Mouse (Mus musculus): ENCODE measurements around the gene Adam12.
A peak's percentile ranks its signal among the peaks of the same experiment; 100 is the strongest.
"Not testable (repeated sequence)": the region's sequence is repeated elsewhere in the genome, so short reads cannot be mapped to it uniquely, and the experiment has no call there.

Adam12 gene

DNA sequence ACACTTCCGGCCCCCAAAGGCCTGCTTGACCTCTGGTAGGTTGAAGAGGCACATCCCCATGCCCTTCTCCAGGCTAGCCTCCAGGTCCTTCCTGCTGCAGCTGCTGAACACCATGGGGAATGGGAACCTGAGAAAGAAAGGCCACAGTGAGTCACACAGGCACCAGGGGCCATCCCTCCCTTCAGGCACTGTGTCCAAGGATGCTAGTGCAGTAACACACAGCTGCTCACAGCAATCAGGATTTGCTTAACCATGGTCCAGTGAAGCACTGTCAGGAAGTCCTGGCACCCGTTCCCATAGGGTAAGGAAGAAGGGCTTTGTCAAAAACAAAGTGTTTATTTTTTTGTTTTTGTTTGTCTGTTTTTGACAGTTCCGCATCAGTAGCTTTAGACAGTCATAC is 294.5 kb downstream of the Adam12 start:
- DNase-seq (ENCODE audit: low read depth, low spot score) = no peak

GRCm38 (mm10) chr7:133936377-133936776 is 295.6 kb downstream of the Adam12 start:
- DNase-seq (ENCODE audit: low read depth, low spot score) = no peak

- no peak for DNase-seq (ENCODE audit: low read depth, low spot score)
Measured at GRCm38 (mm10) chr7:133933378-133933777, 298.6 kb downstream of the Adam12 start.

GRCm38 (mm10) chr7:133931481-133931880 is 300.5 kb downstream of the Adam12 start:
- no peak for DNase-seq (ENCODE audit: low read depth, low spot score)

DNA sequence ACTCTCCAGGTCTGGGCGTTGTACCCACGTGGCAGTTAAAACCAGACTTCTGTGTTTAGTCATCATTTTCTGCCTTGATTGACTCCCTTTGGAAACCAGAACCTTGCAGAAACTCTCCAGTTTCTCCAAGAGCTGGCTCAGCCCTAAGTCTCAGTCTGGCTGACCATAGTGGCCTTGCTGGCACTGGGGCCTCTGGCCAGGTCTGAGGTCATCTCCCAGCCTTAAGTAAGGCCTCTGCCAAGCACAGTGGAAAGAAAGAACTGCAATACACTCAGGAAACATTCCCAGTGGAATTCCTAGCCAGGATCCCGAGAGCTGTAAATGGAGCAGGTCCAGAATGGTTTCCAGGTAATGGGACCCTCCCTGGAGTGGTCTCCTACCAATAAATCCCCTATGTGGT is 303.0 kb downstream of the Adam12 start:
- DNase-seq (ENCODE audit: low read depth, low spot score) = no peak

DNA sequence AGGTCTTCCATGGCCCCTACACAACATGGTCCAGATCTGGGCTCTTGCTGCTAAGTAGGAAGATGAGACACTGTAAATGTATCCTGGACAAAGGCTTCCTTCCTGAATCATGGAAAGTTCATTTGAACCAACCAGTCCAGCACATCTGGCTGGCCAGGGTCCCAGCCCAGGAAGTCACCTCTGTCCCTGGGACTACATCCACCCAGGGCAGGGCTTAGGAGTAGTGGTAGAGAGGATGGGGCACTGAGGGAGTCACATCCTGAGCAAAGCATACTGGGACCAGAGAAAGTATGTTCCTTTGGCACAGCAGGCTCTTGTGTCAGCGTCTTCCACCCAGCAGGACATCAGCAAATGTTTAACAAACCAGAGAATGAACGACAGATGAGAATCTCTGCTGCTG is 306.2 kb downstream of the Adam12 start:
- DNase-seq (ENCODE audit: low read depth, low spot score) = no peak

- no peak for DNase-seq (ENCODE audit: low read depth, low spot score)
Measured at GRCm38 (mm10) chr7:133923994-133924393, 308.0 kb downstream of the Adam12 start.

DNA sequence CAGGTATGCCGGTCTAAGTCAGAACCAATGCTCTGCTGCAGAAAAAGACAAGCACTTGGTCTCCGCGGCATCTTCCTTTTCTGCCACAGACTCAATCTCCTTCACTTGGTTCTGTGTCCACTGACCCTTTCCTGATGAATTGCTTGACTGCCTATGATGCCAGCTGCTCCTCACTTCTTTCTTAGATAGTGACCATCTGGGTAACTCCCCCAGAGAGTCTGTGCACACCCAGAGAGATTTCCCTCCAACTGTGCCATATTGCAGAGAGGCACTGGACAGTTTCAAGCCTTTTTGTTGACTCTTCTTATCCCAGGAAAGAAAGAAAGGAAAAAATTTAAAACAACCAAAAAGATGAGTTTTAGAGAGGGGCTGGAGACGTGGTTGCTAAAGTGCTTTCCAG is 310.7 kb downstream of the Adam12 start:
- no peak for DNase-seq (ENCODE audit: low read depth, low spot score)

DNA sequence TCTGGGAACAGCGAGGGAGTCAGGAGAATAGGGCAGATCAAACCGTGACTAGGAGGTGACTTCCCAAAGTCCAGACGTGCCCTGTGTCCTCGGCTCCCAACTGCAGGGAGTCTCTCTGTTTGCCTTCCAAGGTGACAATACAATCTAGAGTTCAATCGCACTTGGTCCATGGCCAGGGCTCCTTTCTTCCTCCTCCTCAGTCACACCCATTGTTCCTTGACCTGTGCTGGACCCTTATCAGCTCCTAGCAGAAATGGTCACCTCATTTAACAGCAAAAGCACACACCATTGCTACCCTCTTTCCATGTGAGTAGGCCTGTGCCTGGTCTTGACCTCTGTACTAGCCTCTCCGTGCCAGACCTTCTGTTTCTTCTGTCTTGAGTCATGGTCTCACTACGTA is 311.2 kb downstream of the Adam12 start:
- no peak for DNase-seq (ENCODE audit: low read depth, low spot score)

GRCm38 (mm10) chr7:133919918-133920317 is 312.0 kb downstream of the Adam12 start:
- no peak for DNase-seq (ENCODE audit: low read depth, low spot score)

- no peak for DNase-seq (ENCODE audit: low read depth, low spot score)
Measured at GRCm38 (mm10) chr7:133919306-133919705, 312.6 kb downstream of the Adam12 start.

GRCm38 (mm10) chr7:133916230-133916629 is 315.7 kb downstream of the Adam12 start:
- DNase-seq (ENCODE audit: low read depth, low spot score) = no peak

DNA sequence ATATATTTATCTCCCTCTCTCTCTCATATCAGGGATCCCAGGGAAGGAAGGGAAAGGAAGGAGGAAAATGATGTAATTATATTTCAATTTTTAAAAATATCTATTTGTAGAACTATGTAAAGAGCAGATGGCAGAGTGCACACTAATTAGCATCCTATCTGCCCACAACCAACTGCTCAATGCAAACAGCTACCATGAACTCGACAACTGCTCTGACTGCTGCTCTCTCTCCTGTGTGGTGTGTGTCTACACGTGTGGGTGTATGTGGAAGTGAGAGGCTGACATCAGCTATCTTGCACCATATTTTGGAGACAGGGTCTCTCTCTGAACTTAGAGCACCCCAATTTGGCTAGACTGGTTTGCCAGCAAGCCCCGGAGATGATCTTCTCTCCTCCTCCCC is 320.1 kb downstream of the Adam12 start:
- DNase-seq (ENCODE audit: low read depth, low spot score) = no peak

- peak; percentile 19 for DNase-seq (ENCODE audit: low read depth, low spot score)
Measured at GRCm38 (mm10) chr7:133909833-133910375, 322.0 kb downstream of the Adam12 start.

DNA sequence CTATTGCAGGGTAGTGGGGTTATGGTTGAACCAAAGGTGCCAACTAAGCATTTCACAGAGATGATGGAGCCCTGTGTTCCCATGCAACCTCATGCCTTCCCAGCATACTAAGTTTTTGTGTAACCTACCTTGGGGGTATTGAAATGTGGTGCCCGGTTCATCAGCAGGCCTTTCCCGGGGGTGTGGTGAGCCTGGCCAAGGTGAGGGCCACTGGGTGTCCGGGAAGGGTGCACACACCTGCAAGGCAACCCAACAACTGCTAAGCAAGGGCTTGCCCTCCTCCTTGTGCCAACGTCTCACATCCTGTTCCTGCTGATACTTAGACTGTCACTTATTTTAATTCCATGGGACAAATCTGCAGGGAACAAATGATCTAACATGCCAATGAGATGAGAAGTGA is 323.0 kb downstream of the Adam12 start:
- no peak for DNase-seq (ENCODE audit: low read depth, low spot score)

DNA sequence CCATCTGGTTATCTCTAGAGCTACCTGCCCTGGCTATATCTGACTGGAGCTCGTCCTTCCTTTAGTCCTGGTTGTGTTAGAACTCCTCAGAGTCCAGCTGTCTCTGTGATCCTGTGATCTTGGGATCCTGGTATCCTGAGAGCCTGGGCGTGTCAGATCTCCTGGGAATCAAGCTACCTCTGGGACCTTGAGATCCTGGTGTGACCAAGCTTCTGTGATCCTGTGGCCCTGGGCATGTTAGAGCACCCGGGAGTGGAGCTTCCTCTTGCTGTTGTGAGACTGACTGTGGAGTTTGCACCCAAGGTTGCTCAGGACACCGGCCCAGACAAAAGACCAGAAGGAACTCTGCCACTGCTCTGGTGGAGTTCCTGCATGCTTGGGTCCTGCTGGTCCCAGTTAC is 332.6 kb downstream of the Adam12 start:
- DNase-seq (ENCODE audit: low read depth, low spot score) = no peak

DNA sequence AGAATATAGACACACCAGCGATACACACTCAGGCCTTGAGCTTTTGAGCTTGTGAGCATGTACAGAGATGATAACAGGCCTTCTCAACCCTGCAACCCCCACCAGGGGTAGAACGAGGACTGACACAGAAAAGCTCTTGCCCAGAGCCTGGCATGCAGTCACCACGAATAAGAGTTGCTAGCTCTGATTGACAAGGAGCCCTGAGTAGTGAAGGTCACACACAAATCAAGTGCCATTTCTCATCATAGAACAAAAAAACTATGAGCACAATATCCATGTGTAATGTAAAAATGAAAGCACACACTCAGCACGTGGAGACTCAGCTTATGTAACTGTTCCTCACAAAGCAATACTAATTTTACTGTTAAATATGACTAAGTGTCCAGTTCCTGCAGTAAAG is 340.1 kb downstream of the Adam12 start:
- DNase-seq (ENCODE audit: low read depth, low spot score) = no peak

DNA sequence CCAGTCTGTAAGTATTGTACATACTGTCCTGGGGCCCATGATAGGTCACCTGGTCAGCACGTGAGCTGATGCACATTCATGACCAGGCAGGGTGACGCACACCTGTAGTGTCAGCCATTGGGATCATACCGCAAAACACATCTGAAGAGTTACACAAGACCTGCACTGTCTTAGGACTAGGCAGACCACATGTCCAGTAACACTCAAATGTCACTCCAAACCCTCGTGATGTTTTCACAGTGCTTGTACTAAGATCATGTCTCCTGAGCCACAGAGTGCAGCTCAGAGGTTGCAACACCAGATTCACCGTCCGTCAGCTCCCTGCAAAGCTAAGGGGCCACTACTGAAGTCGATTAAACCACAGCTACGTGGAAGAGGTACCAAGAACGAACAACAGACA is 340.6 kb downstream of the Adam12 start:
- DNase-seq (ENCODE audit: low read depth, low spot score) = no peak

- DNase-seq (ENCODE audit: low read depth, low spot score) = no peak
Measured at GRCm38 (mm10) chr7:133889986-133890385, 342.0 kb downstream of the Adam12 start.

GRCm38 (mm10) chr7:133888926-133889920 is 342.7 kb downstream of the Adam12 start:
- no peak for DNase-seq (ENCODE audit: low read depth, low spot score)

DNA sequence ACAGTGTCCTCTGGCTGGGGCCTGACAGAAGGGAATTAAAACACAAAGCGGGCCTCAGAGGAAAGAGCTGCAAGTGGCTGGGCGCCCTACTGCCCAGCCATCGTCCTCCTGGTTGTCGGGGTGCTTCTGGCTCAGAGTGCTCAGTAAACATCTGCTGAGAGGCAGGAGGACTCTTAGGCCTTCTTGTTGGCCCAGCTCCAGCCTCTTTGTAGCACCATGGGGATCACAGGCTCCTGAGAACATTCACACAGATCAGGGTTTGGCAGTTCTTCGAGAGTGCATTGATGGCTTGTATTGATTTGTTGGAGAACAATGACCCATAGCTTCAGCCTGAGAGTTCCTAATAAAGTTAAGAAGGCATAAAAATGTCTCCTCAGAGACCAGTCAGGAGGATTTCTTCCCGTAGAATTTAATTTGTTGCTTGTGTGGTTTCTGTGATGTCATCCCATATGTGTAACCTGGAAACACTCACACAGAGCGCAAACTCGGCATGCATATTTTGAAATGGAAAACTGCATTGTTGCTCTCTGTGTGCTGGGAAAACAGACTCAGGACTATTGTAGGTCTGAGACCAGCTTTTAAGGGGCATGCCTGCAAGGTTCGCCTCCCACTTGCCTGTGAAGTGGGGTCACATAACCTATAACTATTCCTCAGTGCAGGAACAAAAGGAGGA is 347.1 kb downstream of the Adam12 start:
- DNase-seq (ENCODE audit: low read depth, low spot score) = not testable (repeated sequence)

DNA sequence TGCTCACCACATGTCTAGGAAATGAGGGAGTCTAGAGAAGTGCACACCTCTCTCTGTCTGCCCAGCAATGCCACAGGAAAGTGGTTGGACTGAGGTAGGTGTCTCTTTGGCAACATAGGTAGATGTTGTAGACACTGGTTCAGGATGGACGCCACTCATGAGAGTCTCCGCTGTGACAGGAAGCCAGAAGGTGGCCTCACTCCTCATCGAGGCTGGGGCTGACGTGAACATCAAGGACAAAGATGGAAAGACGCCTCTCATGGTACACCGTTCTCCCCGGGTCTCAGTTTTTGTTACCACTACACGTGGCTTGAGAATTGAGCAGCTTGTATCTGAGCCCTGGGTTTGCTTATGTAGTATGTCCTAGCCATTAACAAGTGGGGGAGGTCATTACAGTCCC is 352.2 kb downstream of the Adam12 start:
- DNase-seq (ENCODE audit: low read depth, low spot score) = no peak
